Mouse (Mus musculus) ES-E14 (cell line): ENCODE results near the gene Cops4. TPM values are rescaled to one million over a fixed set of nuclear protein-coding genes. Genes with fewer than 3 reads are reported as not detected.

ENCODE experiments used
- DNase-seq: peaks from one replicate; pipeline ENCODE4 v3.0.0-alpha.2; 2013; ENCODE audit warnings: low read depth, low spot score
- H3K27ac ChIP-seq: 2 replicates; pipeline ENCODE4 v1.5.1; 2012; ENCODE audit warnings: low read depth, mild to moderate bottlenecking, low read length, moderate library complexity, mixed read lengths; ENCODE audit not compliant: poor library complexity, insufficient read depth, severe bottlenecking
- H3K36me3 ChIP-seq: 2 replicates; pipeline ENCODE4 v1.6.1; 2012; ENCODE audit warnings: mild to moderate bottlenecking, low read length, moderate library complexity, mixed read lengths; ENCODE audit not compliant: control insufficient read depth, poor library complexity, insufficient read depth, severe bottlenecking
- H3K4me1 ChIP-seq, 2 experiments: fragments of 150-350 bp in 1 of 2; sonication (generic) in 1 of 2; 2 replicates each; pipeline ENCODE4 v1.6.1; 2012; ENCODE audit warnings: low read length in 2 of 2, mild to moderate bottlenecking in 1 of 2, mixed read lengths in 1 of 2; ENCODE audit not compliant: control insufficient read depth in 2 of 2, insufficient read depth in 2 of 2, poor library complexity in 1 of 2
- H3K4me3 ChIP-seq, 2 experiments: fragments of 150-350 bp in 1 of 2; sonication (generic) in 1 of 2; 2 replicates each; pipeline ENCODE4 v1.5.1; 2012; ENCODE audit warnings: low read length in 2 of 2, low read depth in 1 of 2, mild to moderate bottlenecking in 1 of 2, mixed read lengths in 1 of 2; ENCODE audit not compliant: insufficient read depth in 1 of 2, poor library complexity in 1 of 2, severe bottlenecking in 1 of 2
- H3K9ac ChIP-seq: 2 replicates; pipeline ENCODE4 v1.6.1; 2012; ENCODE audit warnings: low read depth, mild to moderate bottlenecking, low read length, mixed read lengths; ENCODE audit not compliant: poor library complexity, insufficient read depth, severe bottlenecking
- H3K9me3 ChIP-seq: fragments of 150-350 bp; sonication (generic); 2 replicates; pipeline ENCODE4 v1.6.1; 2012; ENCODE audit warnings: low read depth, mild to moderate bottlenecking, low read length; ENCODE audit not compliant: control insufficient read depth, insufficient read depth
- CHD2 ChIP-seq: IDR thresholded peaks from 2 replicates; pipeline ENCODE4 v1.6.1; 2014; ENCODE audit warnings: mild to moderate bottlenecking, low read depth, low read length, inconsistent platforms
- HCFC1 ChIP-seq: IDR thresholded peaks from 2 replicates; pipeline ENCODE4 v1.6.1; 2012; ENCODE audit warnings: low read length, inconsistent platforms, borderline replicate concordance; ENCODE audit not compliant: insufficient read depth
- MAFK ChIP-seq: IDR thresholded peaks from 2 replicates; pipeline ENCODE4 v1.6.1; 2014; ENCODE audit warnings: mild to moderate bottlenecking, low read depth, low read length, inconsistent platforms; ENCODE audit not compliant: insufficient read depth
- ZC3H11A ChIP-seq: IDR thresholded peaks from 2 replicates; pipeline ENCODE4 v1.6.1; 2012; ENCODE audit warnings: low read depth, mild to moderate bottlenecking, inconsistent platforms, low read length, borderline replicate concordance
- ZNF384 ChIP-seq: IDR thresholded peaks from 2 replicates; pipeline ENCODE4 v1.6.1; 2012; ENCODE audit warnings: low read depth, low read length, inconsistent platforms
- in situ Hi-C, 2 experiments: fragments of 600-800 bp; cut with MboI; formaldehyde crosslinking; loops; one replicate each; pipeline ENCODE4 v1.15.1; 2025; ENCODE audit warnings: low sequenced_read_pairs in 2 of 2, inconsistent platforms in 1 of 2; ENCODE audit not compliant: unreplicated experiment in 2 of 2
- total RNA-seq: library from RNA; depleted of rRNA; stranded (reverse); fragments of 300-350 nt; gene quantifications from 2 replicates; pipeline ENCODE4 v1.2.3, GENCODE M21; 2012

Cops4 gene
- total RNA-seq, 1 experiment: 101 TPM

DNA sequence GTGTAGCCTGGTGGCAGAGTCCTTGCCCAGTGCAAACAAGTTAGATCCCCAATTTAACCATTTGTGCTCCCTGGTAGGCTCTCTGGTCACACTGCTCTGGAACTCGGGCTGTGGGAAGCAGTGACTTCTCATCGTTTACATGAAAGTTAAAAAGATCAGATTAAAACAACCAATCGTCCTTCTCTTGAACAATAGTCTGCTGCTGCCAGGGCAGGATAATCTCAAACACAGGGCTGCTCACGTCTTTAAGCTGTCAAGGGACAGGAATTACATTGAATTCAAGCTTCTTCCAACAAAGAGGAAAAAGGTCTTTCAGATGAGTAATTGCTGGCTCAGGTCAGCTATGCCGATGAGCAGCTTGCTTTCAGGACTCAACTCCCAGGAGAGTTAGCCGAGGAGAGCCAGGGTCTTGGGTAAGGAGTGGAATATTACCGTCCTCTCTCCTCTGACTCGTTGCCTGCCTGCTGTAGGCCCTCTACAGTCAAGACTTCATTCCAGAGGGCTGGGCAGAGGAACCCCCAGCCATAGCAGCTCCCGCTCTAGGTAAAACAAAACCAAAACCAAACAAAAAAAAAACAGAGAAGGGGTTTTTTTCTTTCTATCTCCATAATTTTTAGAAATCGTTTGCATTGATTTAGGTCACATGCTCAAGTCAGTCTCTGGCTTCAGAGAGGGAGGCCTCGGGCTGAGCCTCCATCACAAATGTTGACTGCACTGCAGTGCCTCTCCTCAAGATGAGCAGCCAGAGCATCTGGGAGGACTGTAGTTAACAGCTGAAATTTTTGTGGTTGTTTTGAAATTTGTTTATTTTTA lies 63.7 kb downstream of the Cops4 start:
- no peak overlapping the region for H3K4me3 ChIP-seq
- no peak for DNase-seq
- H3K36me3 ChIP-seq: no peaks in the 10 kb centered on the region
- H3K4me1 ChIP-seq: no peaks in the 10 kb centered on the region
- H3K9me3 ChIP-seq: no peaks in the 10 kb centered on the region
- in situ Hi-C loops: no loop called here
- no peak overlapping the region for H3K27ac ChIP-seq
- no peak overlapping the region for H3K9ac ChIP-seq
- TF ChIP-seq ZC3H11A (no peak), MAFK (no peak), HCFC1 (no peak), ZNF384 (no peak), CHD2 (no peak)

DNA sequence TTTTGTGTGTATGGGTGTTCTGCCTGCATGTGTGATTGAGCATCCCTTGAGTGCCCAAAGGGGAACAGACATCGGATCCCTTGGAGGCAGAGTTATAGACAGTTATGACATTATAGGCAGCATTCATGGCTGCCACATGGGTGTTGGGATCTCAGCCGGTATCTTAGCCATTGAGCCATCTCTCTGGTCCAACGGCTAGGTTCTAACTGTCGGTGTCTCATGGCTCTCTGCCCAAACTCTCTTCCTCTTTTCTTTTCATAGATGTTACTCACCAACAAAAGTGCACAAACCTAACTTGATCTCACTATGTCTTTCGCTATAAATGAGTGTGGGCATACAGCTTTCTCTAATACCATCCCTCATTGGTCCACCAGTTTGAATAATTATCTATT lies 64.3 kb downstream of the Cops4 start:
- H3K9ac ChIP-seq: no peak overlapping the region
- H3K9me3 ChIP-seq: no peaks in the 10 kb centered on the region
- in situ Hi-C loops: no loop called here
- no peak for DNase-seq
- no peaks in the 10 kb centered on the region for H3K4me1 ChIP-seq
- H3K36me3 ChIP-seq: no peaks in the 10 kb centered on the region
- H3K27ac ChIP-seq: no peak overlapping the region
- no peak for TF ChIP-seq HCFC1
- TF ChIP-seq MAFK: no peak
- TF ChIP-seq CHD2: no peak
- no peak for TF ChIP-seq ZC3H11A
- no peak for TF ChIP-seq ZNF384
- H3K4me3 ChIP-seq: no peak overlapping the region

- no peaks in the 10 kb centered on the region for H3K4me1 ChIP-seq
- H3K4me3 ChIP-seq: no peak overlapping the region
- DNase-seq: no peak
- no peak overlapping the region for H3K9ac ChIP-seq
- in situ Hi-C loops: no loop called here
- H3K27ac ChIP-seq: no peak overlapping the region
- no peaks in the 10 kb centered on the region for H3K36me3 ChIP-seq
- no peak for TF ChIP-seq CHD2
- no peak for TF ChIP-seq HCFC1
- no peak for TF ChIP-seq ZC3H11A
- no peak for TF ChIP-seq MAFK
- TF ChIP-seq ZNF384: no peak
- H3K9me3 ChIP-seq: no peaks in the 10 kb centered on the region
These were observed 65.0 kb downstream of the Cops4 start for GRCm38 (mm10) chr5:100583066-100583465.

- Histone ChIP-seq H3K9ac (no peak overlapping the region), H3K4me1 (no peaks in the 10 kb centered on the region), H3K27ac (no peak overlapping the region), H3K36me3 (no peaks in the 10 kb centered on the region), H3K4me3 (no peak overlapping the region), H3K9me3 (no peaks in the 10 kb centered on the region)
- in situ Hi-C loops: no loop called here
- TF ChIP-seq ZNF384 (no peak), ZC3H11A (no peak)
- DNase-seq: no peak
These were observed 67.1 kb downstream of the Cops4 start for GRCm38 (mm10) chr5:100585206-100585644.

- no peaks in the 10 kb centered on the region for H3K36me3 ChIP-seq
- H3K27ac ChIP-seq: no peak overlapping the region
- in situ Hi-C loops: no loop called here
- H3K9me3 ChIP-seq: no peaks in the 10 kb centered on the region
- H3K9ac ChIP-seq: no peak overlapping the region
- no peak overlapping the region for H3K4me3 ChIP-seq
- TF ChIP-seq ZNF384 (no peak), CHD2 (no peak), HCFC1 (no peak), ZC3H11A (no peak)
- H3K4me1 ChIP-seq: no peaks in the 10 kb centered on the region
- no peak for DNase-seq
These were observed 67.5 kb downstream of the Cops4 start for GRCm38 (mm10) chr5:100585657-100586056.
